Mouse (Mus musculus): ENCODE data around the gene Mprip. TPM values are rescaled to one million over a fixed set of nuclear protein-coding genes. Genes with fewer than 3 reads are reported as not detected.

Gene Mprip
- total RNA-seq, 2 experiments from 2014 or later: 32.2 to 72.6 TPM

- ATAC-seq (replicated peaks; ENCODE audit: poor library complexity): no peak
Observed at GRCm38 (mm10) chr11:59789311-59789710, 128.2 kb downstream of the Mprip start.

GRCm38 (mm10) chr11:59793390-59793789, 132.3 kb downstream of the Mprip start:
- ATAC-seq (replicated peaks; ENCODE audit: poor library complexity): no peak

GRCm38 (mm10) chr11:59800412-59800811, 139.3 kb downstream of the Mprip start:
- ATAC-seq (replicated peaks; ENCODE audit: poor library complexity): peak; percentile 55; the same call in 1 of the 2 replicates

GRCm38 (mm10) chr11:59801881-59802280, 140.8 kb downstream of the Mprip start:
- ATAC-seq (replicated peaks; ENCODE audit: poor library complexity): no peak

DNA sequence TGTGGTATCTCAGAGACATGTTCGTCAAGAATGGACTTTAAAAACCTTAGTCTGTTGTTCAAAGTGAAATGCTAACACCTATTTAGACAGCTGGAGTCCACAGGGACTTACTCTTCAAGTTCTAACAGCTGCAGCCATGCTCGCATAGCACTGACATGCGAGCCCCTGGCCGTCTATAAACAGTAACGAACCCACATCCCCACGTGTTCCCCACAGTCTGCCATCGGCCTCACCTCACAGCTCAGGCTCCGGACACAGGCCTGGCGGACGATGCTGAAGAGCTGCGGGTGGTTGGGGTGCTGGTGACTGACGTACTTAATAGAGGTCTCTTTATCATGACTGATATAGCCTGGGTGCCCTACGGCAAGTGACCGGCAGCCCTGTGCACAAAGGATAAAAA, 142.4 kb downstream of the Mprip start:
- ATAC-seq (replicated peaks; ENCODE audit: poor library complexity): no peak

DNA sequence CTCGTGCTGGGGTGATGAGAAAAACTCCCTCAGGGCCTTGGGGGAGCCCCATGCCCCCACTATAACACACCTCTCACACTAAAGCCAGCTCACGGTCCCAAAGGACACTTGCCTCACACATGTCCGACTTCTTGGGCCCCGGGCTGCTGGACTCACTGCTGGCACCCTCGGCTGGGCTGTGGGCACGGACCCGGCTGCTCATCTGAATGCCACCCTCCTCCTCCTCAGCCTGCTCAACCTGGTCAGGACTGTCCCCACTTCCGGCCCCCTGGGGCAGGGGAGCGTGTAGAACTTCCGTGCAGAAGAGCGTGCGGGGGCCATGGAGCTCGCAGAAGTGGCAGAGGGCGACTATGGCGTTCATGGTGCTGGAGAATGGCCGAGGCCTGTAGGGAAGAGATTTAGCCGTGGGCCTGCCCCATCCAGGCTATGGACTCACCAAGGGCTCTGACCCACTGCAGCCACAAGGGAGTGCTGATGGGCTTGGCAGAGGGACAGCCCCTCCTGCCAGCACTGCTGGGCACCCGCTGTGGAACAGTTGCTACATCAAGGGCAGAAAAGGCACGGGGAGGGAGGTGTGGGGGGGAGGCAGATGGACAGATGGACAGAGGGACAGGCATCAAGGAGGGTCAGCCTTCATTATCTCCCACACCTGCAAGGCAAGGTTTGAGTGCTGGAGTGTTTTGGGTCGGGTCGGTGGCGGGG, 143.5 kb downstream of the Mprip start:
- no peak for ATAC-seq (replicated peaks; ENCODE audit: poor library complexity)

DNA sequence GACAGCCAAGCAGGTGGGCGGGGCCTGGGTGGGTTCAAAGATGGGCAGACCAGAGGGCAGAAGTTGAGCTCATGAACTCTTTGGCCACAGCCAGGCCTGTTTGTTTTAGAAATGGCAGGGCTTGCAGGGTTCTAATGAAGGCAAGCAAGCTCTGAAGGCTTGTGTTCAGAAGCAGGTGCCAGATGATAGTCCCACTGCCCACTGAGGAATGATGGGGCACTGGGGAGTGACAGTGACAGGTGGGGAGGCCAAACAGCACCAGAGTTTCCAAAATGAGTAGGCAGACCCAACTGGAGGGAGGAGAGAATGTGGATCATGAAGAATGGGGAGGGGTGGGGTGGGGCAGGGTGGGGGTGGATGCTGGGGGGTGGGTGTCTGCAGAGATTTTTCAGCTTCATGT, 144.2 kb downstream of the Mprip start:
- ATAC-seq (replicated peaks; ENCODE audit: poor library complexity): no peak

- ATAC-seq (replicated peaks; ENCODE audit: poor library complexity): no peak
Observed at GRCm38 (mm10) chr11:59805656-59806055, 144.6 kb downstream of the Mprip start.

DNA sequence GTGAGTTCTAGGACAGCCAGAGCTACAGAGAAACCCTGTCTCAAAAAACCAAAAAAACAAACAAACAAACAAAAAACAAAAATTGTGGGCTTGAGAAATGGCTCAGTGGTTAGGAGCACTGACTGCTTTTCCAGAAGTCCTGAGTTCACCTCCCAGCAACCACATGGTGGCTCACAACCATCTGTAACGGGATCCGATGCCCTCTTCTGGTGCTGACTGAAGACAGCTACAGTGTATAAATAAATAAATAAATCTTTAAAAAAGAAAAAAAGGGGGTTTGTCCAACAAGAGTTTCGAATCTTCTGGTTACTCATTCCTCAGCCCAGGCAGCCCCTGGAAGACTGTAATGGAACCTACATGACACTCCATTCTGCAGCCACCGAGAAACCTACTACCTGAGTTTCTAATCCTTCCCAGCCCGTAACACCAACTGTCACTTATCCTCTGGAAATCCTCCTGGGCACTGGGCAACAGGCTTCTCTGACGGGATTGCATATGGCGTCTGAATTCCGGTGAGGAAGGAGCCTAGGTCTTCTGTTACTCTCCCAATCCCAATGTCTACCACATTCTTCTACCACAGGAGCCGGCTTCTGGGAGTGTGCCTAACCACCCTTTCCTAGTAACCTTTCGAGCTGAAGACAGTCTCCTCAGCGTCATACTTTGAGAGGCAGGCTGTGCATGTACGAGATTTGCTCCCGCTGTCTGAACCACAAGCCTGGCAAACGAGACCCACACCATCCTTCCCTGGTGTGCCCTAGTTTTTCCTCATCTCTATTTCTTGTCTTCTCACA, 147.3 kb downstream of the Mprip start:
- ATAC-seq (replicated peaks; ENCODE audit: poor library complexity): no peak

DNA sequence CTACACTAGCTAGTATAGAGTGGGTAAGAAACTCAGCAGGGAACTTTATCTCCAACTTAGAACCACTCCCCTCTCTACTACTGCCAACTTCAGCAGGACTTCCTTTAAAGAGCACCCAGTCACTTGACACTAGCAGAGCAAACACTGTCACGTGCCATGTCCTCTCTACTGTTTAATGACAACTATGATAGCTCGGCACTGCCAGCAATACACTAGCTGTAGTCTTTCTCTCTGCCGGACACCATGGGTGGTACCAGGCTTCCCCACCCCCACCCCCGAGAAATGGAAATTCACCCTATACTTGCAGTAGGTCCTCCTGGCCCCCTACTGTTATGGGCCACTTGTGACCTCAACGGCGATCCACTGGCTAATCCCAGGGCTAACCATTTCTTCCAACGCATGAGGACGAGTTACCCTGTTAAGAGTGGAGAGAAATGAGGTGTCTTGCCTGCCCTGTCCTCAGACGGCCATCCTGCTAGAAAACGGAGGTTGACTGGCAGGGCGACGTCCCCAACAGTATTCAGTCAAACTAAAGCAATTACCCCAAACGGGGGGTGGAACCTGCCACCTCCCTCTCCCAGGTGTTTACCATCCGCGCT, 148.1 kb downstream of the Mprip start:
- peak; percentile 76 for ATAC-seq (replicated peaks; ENCODE audit: poor library complexity)

DNA sequence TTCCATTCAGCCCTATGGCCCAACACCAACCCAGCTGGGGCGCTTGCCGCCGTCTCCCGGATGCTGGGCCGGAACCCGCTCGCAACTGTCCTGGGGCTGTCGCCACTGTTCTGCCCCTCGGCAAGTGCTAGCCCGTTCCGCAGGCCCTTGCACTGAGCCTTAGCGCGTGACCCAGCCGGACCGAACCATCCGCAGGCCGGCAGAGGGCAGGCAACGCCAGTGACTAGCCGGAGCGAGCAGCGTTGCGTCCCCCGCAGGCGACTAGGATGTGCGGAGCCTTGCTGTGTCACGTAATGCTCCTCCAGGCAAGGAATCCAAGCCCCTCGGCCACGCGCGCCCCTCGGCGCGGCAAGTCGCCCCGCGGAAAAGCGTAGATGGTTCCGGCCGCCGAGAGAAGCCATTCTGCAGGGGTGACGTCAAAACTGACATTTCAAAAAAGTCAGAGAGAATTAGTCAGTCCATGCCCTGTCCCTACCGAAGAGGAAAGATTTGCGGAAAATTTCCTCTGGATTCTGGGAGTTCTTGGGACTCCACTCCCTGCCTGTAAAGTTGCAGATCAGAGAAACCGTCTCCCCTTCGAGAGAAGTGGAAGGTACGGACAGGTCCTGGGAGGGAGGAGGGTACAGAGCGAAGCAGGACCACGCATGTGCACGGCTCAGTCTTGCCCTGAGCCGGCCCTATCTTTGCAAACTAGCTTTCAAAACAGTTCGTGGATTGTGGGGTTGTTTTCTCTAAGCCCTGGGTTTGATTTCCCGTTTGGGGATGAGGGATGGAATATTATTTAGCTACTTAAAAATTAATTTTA, 148.8 kb downstream of the Mprip start, which contains the start of gene Flcn:
TSS of gene Flcn (minus strand) at position 347 of the 805 bp plus-strand sequence.
- ATAC-seq (replicated peaks; ENCODE audit: poor library complexity): peak; percentile 79

GRCm38 (mm10) chr11:59810480-59811158, 149.5 kb downstream of the Mprip start:
- ATAC-seq (replicated peaks; ENCODE audit: poor library complexity): no peak

DNA sequence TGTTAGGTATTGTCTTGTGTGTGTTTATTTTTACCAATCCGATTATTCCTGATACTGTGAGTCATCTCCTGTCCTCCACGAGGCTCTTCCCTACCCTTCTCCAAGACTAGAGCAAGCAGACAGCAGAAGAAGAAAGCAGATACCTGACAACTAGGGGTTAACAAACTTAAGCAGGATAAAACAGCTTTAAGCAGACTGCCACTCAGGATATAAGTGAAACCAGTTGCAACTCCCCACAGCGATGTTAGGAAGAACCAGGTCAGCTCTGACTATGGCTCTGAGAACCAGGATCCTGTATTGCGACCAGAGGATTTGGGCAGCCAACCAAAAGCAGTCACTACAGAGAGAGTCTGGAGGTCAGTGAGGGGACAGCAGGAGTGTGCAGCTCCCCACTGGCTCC, 150.1 kb downstream of the Mprip start:
- no peak for ATAC-seq (replicated peaks; ENCODE audit: poor library complexity)

DNA sequence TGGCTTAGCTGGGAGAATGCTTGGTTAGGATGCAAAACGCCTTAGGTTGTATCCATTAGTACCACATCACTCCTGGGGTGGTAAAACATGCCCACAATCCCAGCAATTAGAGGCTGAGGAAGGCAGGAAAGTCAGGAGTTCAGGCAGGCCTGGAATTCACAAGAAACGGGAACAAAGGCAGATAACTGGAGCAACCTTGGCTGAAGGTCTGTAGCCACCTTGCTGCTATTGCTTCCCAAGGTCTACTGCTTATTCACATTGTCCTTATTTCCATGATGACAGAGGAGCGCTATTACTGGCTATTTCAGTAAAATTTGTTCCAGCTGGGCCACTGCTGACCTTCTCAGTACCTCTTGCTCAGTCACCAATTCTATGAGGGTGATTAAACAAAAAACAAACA, 152.2 kb downstream of the Mprip start:
- no peak for ATAC-seq (replicated peaks; ENCODE audit: poor library complexity)

DNA sequence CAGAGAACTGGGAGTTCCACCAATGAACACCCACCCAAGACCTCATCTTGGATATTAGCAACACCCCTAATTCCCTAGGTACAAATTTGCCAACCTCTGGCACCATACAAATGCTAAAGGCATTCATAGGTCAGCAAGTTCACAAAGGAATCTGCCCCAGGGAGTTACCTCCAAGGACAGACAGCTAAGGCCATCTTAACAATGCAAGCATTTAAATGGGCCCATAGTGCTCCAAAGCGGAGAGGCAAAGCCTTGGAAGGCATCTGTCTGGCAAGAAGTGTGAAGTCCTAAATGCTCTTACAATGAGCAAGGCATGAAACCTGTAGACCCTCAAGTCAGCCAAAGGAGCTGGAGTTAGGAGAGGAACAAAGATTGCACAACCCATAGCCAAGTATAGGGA, 153.2 kb downstream of the Mprip start:
- no peak for ATAC-seq (replicated peaks; ENCODE audit: poor library complexity)

- no peak for ATAC-seq (replicated peaks; ENCODE audit: poor library complexity)
Observed at GRCm38 (mm10) chr11:59814936-59815335, 153.8 kb downstream of the Mprip start.

GRCm38 (mm10) chr11:59815482-59816065, 154.5 kb downstream of the Mprip start:
- no peak for ATAC-seq (replicated peaks; ENCODE audit: poor library complexity)

DNA sequence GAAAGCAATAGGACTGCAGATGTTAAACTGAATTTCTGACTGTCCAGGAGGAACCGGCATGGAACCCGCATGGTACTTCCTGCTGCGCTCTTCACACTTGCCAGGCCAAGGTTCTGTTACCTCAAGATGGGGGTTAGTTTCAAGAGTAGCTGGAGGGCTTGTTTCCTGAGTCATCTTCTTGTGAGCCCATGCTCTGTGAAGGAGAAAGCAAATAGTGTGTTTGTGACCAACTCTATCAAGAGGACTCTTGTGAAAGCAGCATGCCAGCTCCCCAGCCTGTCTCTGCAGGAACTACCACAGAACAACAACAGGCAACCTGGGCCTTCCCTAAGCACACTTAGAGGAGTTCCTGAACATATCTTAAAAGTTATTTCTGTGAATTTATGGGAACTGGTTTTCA, 156.8 kb downstream of the Mprip start:
- ATAC-seq (replicated peaks; ENCODE audit: poor library complexity): no peak

DNA sequence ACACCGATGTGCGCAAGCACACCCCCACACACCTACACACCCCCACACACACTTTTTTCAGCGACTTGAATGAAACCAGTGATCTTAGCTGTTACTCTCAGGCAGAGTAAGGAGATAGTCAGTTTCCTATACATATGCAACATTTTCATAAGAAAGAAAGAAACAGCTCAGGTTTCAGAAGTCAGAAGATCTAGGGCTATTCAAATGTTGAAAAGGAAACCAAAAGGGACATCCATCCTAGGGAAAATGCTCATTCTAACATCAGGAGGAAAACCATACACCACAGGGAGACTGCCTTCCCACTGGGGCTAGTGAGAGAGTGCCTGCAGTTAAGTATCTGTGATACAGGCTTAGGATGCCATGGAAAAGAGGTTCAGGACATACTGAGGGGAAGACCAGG, 160.5 kb downstream of the Mprip start:
- no peak for ATAC-seq (replicated peaks; ENCODE audit: poor library complexity)
